Mouse (Mus musculus) heart, postnatal 0 days (tissue): ENCODE results near the gene Gm8332.

ENCODE experiments used
- CTCF ChIP-seq: IDR thresholded peaks from 2 replicates; pipeline ENCODE4 v1.5.1; 2016; ENCODE audit warnings: antibody characterized with exemption, control low read depth, low read depth
- EP300 ChIP-seq: IDR thresholded peaks from 2 replicates; pipeline ENCODE4 v1.6.1; 2016; ENCODE audit warnings: antibody characterized with exemption, low read depth

GRCm38 (mm10) chr12:88219445-88219844 is 30.5 kb downstream of the Gm8332 start:
- TF ChIP-seq CTCF = no peak
- no peak for TF ChIP-seq EP300
